Mouse (Mus musculus) right cerebral cortex, postnatal 36 days (tissue): Measurements from ENCODE around the gene Rxra.

Experiments used
- DNase-seq, 2 experiments: peaks; one replicate each; pipeline ENCODE4 v3.0.0; 2022; ENCODE audit warnings: low spot score in 2 of 2, mixed read lengths in 1 of 2

Rxra gene

DNA sequence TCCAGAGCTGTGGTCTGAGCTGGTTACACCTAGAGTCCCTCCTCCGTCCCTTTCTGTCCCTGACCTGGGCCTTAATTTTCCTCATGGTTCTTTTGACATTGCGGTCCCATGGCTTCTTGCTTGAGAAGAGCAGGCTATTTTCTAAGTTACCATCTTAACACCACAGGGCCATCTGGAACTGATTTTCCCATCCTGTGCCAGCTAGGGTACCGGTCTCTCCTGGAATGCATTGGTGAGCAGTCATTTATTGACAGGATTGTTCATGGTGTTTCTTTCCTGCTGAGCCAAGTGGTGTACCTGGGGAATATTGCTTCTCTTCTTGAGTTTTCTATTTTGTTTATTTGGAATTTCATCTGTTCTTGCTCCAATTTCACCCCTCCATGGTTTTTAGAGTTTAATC is 131.4 kb downstream of the Rxra start:
- no peak for DNase-seq

DNA sequence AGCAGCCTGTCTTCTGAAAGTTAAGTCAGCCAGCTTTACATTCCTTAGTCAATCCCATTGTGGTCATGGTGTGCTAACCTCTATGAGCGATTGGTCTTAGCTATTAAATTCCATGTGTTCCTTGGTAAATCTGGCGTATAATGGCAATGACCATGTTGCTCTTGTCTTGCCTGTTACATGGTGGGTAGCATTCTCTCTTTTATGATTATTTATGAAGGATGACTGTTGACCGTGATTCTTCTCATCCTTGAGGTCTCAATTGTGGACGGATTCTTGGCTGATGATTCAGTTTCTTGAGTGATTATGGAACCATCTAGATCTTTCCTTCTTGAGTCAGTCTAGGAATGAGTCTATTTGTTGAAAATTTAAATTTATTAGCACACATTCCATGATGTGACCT is 133.7 kb downstream of the Rxra start:
- DNase-seq = no peak
